Mouse (Mus musculus) brain, embryonic 14.5 days (tissue): ENCODE measurements at regions not wholly inside any gene's neighbourhood (a gene's known extent, or its start where the extent isn't known, plus 50 kb on each side); places are given as distances from the start of the nearest gene placed in this dataset.

Experiments used
- DNase-seq: peaks from one replicate; pipeline ENCODE4 v3.0.0-alpha.2; 2011; ENCODE audit warnings: low read depth
- CTCF ChIP-seq: fragments of 200-500 bp; IDR thresholded peaks from 2 replicates; pipeline ENCODE4 v1.5.1; 2012; ENCODE audit warnings: inconsistent platforms, mild to moderate bottlenecking, moderate library complexity, borderline replicate concordance; ENCODE audit not compliant: insufficient read depth, insufficient read length; ENCODE audit errors: extremely low read depth
- POLR2A ChIP-seq: fragments of 200-500 bp; IDR thresholded peaks from 2 replicates; pipeline ENCODE4 v1.6.1; 2012; ENCODE audit warnings: mild to moderate bottlenecking, inconsistent platforms, borderline replicate concordance; ENCODE audit not compliant: poor library complexity, insufficient read depth, insufficient read length, severe bottlenecking; ENCODE audit errors: extremely low read depth

DNA sequence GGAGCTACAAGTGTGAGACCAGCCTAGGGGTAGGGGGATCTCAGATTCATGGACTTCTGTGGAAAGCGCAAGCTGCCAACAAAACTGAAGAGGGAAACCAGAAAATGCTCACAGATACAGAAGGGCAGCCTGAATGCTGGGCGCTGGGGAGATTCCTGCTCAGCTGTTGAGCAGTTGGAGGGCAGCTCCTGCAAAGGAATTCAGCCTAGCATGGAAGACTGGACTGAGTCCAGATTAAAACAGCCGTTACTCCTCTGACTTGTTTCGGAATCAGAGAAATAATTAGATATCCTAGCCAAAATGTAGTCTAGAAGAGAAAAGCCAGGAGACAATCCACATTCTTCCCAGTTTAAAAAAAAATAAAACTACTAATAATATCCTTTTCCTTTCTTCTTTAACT lies 83.7 kb downstream of the Asb9 start:
- TF ChIP-seq POLR2A, result no peak
- no peak for TF ChIP-seq CTCF
- DNase-seq, result peak; percentile 19
